Mouse (Mus musculus): ENCODE data around the gene Gpm6b.

Gpm6b gene

GRCm38 (mm10) chrX:166304355-166304754 lies 65.6 kb downstream of the Gpm6b start:
- DNase-seq (ENCODE audit: low read depth in 1 of 2, low spot score in 2 of 2) = no peak

- no peak for DNase-seq (ENCODE audit: low read depth in 1 of 2, low spot score in 2 of 2)
Observed at GRCm38 (mm10) chrX:166307437-166308222, 68.9 kb downstream of the Gpm6b start.

GRCm38 (mm10) chrX:166308798-166309197 lies 70.1 kb downstream of the Gpm6b start:
- no peak for DNase-seq (ENCODE audit: low read depth in 1 of 2, low spot score in 2 of 2)

GRCm38 (mm10) chrX:166315251-166315650 lies 76.5 kb downstream of the Gpm6b start:
- DNase-seq (ENCODE audit: low read depth in 1 of 2, low spot score in 2 of 2) = no peak

GRCm38 (mm10) chrX:166316552-166317375 lies 78.1 kb downstream of the Gpm6b start:
- DNase-seq (ENCODE audit: low read depth in 1 of 2, low spot score in 2 of 2) = no peak

- no peak for DNase-seq (ENCODE audit: low read depth in 1 of 2, low spot score in 2 of 2)
Observed at GRCm38 (mm10) chrX:166317376-166317679, 78.6 kb downstream of the Gpm6b start.

- no peak for DNase-seq (ENCODE audit: low read depth in 1 of 2, low spot score in 2 of 2)
Observed at GRCm38 (mm10) chrX:166323226-166323625, 84.5 kb downstream of the Gpm6b start.

GRCm38 (mm10) chrX:166327621-166328020 lies 88.9 kb downstream of the Gpm6b start:
- DNase-seq (ENCODE audit: low read depth in 1 of 2, low spot score in 2 of 2) = no peak

GRCm38 (mm10) chrX:166328219-166328901 lies 89.6 kb downstream of the Gpm6b start:
- DNase-seq (ENCODE audit: low read depth in 1 of 2, low spot score in 2 of 2) = no peak

GRCm38 (mm10) chrX:166328904-166329451 lies 90.3 kb downstream of the Gpm6b start:
- no peak for DNase-seq (ENCODE audit: low read depth in 1 of 2, low spot score in 2 of 2)

GRCm38 (mm10) chrX:166334516-166335136 lies 95.9 kb downstream of the Gpm6b start:
- no peak for DNase-seq (ENCODE audit: low read depth in 1 of 2, low spot score in 2 of 2)

GRCm38 (mm10) chrX:166338353-166338752 lies 99.6 kb downstream of the Gpm6b start:
- DNase-seq (ENCODE audit: low read depth in 1 of 2, low spot score in 2 of 2) = no peak

- no peak for DNase-seq (ENCODE audit: low read depth in 1 of 2, low spot score in 2 of 2)
Observed at GRCm38 (mm10) chrX:166338784-166339520, 100.2 kb downstream of the Gpm6b start.

GRCm38 (mm10) chrX:166339911-166340310 lies 101.2 kb downstream of the Gpm6b start:
- no peak for DNase-seq (ENCODE audit: low read depth in 1 of 2, low spot score in 2 of 2)

- DNase-seq (ENCODE audit: low read depth in 1 of 2, low spot score in 2 of 2) = no peak
Observed at GRCm38 (mm10) chrX:166341795-166342194, 103.1 kb downstream of the Gpm6b start.

GRCm38 (mm10) chrX:166344228-166345015 lies 105.7 kb downstream of the Gpm6b start:
- DNase-seq (ENCODE audit: low read depth in 1 of 2, low spot score in 2 of 2) = no peak

- no peak for DNase-seq (ENCODE audit: low read depth in 1 of 2, low spot score in 2 of 2)
Observed at GRCm38 (mm10) chrX:166348086-166348485, 109.4 kb downstream of the Gpm6b start.

- DNase-seq (ENCODE audit: low read depth in 1 of 2, low spot score in 2 of 2) = no peak
Observed at GRCm38 (mm10) chrX:166348634-166349033, 109.9 kb downstream of the Gpm6b start.

GRCm38 (mm10) chrX:166351790-166352189 lies 113.1 kb downstream of the Gpm6b start:
- peak in 1 of 2 experiments; percentile 19 for DNase-seq (ENCODE audit: low read depth in 1 of 2, low spot score in 2 of 2)

- DNase-seq (ENCODE audit: low read depth in 1 of 2, low spot score in 2 of 2) = no peak
Observed at GRCm38 (mm10) chrX:166353412-166353811, 114.7 kb downstream of the Gpm6b start.

Data from monocyte, adult 2 months (primary cell).